Mouse (Mus musculus): Measurements from ENCODE around the gene Apod.

The Apod gene

GRCm38 (mm10) chr16:31314497-31315233, at the start of gene Apod:
Apod (minus strand) TSS chr16:31314808.
- no peak for DNase-seq (ENCODE audit: low spot score)

GRCm38 (mm10) chr16:31363685-31364436, 49.3 kb upstream of the Apod start:
- DNase-seq (ENCODE audit: low spot score): no peak

- DNase-seq (ENCODE audit: low spot score): no peak
Observed at GRCm38 (mm10) chr16:31359542-31359941, 44.9 kb upstream of the Apod start.

- no peak for DNase-seq (ENCODE audit: low spot score)
Observed at GRCm38 (mm10) chr16:31358991-31359390, 44.4 kb upstream of the Apod start.

- no peak for DNase-seq (ENCODE audit: low spot score)
Observed at GRCm38 (mm10) chr16:31358576-31358975, 44.0 kb upstream of the Apod start.

GRCm38 (mm10) chr16:31355882-31356281, 41.3 kb upstream of the Apod start:
- no peak for DNase-seq (ENCODE audit: low spot score)

- peak; percentile 59 for DNase-seq (ENCODE audit: low spot score)
Observed at GRCm38 (mm10) chr16:31354341-31355329, 40.0 kb upstream of the Apod start.

GRCm38 (mm10) chr16:31352996-31353395, 38.4 kb upstream of the Apod start:
- DNase-seq (ENCODE audit: low spot score): peak; percentile 48

GRCm38 (mm10) chr16:31347581-31347980, 33.0 kb upstream of the Apod start:
- peak; percentile 64 for DNase-seq (ENCODE audit: low spot score)

GRCm38 (mm10) chr16:31342966-31343365, 28.4 kb upstream of the Apod start:
- no peak for DNase-seq (ENCODE audit: low spot score)

GRCm38 (mm10) chr16:31342556-31342955, 27.9 kb upstream of the Apod start:
- no peak for DNase-seq (ENCODE audit: low spot score)

GRCm38 (mm10) chr16:31339332-31339731, 24.7 kb upstream of the Apod start:
- DNase-seq (ENCODE audit: low spot score): no peak

GRCm38 (mm10) chr16:31337956-31338355, 23.3 kb upstream of the Apod start:
- DNase-seq (ENCODE audit: low spot score): no peak

GRCm38 (mm10) chr16:31334796-31335195, 20.2 kb upstream of the Apod start:
- no peak for DNase-seq (ENCODE audit: low spot score)

GRCm38 (mm10) chr16:31332586-31332985, 18.0 kb upstream of the Apod start:
- no peak for DNase-seq (ENCODE audit: low spot score)

- peak; percentile 67 for DNase-seq (ENCODE audit: low spot score)
Observed at GRCm38 (mm10) chr16:31330970-31331369, 16.4 kb upstream of the Apod start.

- DNase-seq (ENCODE audit: low spot score): no peak
Observed at GRCm38 (mm10) chr16:31329668-31330067, 15.1 kb upstream of the Apod start.

- no peak for DNase-seq (ENCODE audit: low spot score)
Observed at GRCm38 (mm10) chr16:31327891-31328290, 13.3 kb upstream of the Apod start.

GRCm38 (mm10) chr16:31327430-31327829, 12.8 kb upstream of the Apod start:
- DNase-seq (ENCODE audit: low spot score): peak; percentile 24

GRCm38 (mm10) chr16:31326679-31327078, 12.1 kb upstream of the Apod start:
- peak; percentile 49 for DNase-seq (ENCODE audit: low spot score)

- peak; percentile 36 for DNase-seq (ENCODE audit: low spot score)
Observed at GRCm38 (mm10) chr16:31325966-31326365, 11.4 kb upstream of the Apod start.

GRCm38 (mm10) chr16:31325120-31325519, 10.5 kb upstream of the Apod start:
- DNase-seq (ENCODE audit: low spot score): no peak

Data from lung, postnatal 25 days (tissue).